Mouse (Mus musculus): ENCODE data around the gene Ankrd22. TPM values are rescaled to one million over a fixed set of nuclear protein-coding genes. Genes with fewer than 3 reads are reported as not detected.

The Ankrd22 gene
- polyA plus RNA-seq, 1 experiment, result 0.10 TPM

DNA sequence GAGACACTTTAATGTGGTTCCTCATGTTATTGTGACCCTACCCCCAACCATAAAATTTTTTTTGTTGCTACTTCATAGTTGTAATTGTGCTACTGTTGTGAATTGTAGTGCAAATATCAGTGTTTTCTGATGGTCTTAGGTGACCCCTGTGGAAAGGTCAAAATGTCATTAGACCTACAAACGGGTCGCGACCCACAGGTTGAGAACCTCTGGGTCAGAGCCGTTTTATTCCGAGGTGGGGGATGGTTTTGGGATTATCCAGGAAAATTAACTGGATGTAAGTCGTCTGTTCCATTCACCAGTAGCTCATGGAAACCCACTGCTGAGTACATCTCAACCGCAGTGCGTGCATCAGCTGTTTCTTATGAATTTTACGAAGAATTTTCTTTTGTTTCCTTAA is 27.8 kb upstream of the Ankrd22 start:
- Histone ChIP-seq H3K4me1 (ENCODE audit: control insufficient read depth, insufficient read depth, low read length) (no peaks in the 10 kb centered on the region), H3K27me3 (ENCODE audit: control insufficient read depth, insufficient read depth, low read length) (no peaks in the 10 kb centered on the region), H3K4me3 (replicated peaks; ENCODE audit: insufficient read depth, low read depth, low read length) (peak overlapping the region; percentile 36), H3K27ac (ENCODE audit: insufficient read depth, low read length) (no peak overlapping the region)
- no peak for TF ChIP-seq POLR2A (IDR thresholded peaks at IDR 0.05; ENCODE audit: borderline replicate concordance, insufficient read depth, low read length)
- no peak for TF ChIP-seq CTCF (IDR thresholded peaks at IDR 0.05; ENCODE audit: borderline replicate concordance, insufficient read depth, low read depth, low read length)
- WGBS, result 73% methylated on average over 9 of the region's 9 CpGs
- no peak for DNase-seq

DNA sequence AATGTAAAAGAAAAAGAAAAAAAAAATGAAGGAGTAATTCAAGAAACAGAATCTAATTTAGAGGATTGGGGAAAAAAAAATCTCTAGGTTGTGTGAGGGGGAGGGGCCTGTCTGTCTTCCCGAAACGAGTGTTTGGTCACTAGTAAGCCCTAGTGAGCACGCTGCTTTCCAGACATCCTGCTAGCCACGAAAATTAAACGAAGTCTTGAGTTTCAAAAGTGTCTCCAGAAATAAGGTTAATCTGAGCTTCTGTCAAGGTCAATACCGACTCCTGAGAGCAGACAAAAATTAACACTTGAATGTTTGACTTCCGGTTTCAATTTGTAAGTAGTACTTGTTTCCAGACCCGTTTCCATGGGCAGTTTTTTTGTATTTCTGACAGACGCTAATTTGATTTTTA is 27.3 kb upstream of the Ankrd22 start:
- peak; percentile 21 to 38 for DNase-seq

DNA sequence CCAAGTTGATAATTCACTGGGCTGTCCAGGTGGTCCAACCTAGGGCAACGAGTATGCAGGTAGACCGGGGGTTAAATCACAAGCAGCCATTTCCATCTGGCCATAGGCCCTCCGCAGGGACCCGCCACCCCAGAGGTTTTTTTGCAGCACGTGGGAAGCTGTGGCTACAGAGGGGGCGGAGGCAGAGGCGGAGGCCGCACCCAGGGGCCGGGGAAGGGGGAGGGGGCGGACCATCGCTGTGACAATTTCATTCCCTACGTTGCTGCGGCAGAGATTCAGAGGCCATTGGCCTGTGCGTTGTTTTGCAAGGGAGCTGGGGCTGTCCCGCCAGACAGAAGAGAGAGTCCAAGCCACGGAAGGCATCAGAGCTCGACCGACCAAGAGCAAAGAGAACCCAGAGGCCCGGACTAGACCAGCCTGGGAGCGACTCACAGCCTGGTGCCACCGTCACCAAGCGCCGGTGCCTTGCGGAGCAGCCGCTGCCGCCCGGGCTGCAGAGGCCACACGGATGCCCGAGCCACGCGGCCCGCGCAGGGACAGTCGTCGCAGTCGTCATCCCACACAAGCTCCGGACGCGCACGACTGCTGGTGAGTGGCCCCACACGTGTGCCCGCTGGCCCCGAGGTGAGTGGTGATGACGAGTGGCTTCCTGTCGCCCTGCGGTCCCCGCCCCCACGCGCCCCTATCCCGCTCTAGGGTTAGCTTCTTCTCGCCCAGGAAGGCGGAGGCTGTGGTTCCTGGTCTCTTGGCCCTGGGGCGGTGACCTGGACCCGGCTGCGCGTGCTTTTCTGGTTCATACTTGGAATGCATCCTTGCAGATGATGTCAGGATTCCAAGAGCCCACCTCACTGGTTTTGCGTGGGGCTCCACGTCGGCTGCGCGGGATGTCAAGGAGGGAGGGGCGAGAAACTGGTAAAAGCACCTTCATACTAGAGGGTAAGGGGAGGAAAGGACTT is 26.4 kb upstream of the Ankrd22 start, which contains the start of gene Stambpl1:
TSS of gene Stambpl1 (plus strand) at position 222 of the 956 bp plus-strand sequence.
- WGBS, result 1% methylated on average over 62 of the region's 62 CpGs
- H3K27ac ChIP-seq (ENCODE audit: insufficient read depth, low read length), result peak within 1 kb of the TSS; percentile 20; the same call in 1 of the 2 replicates

More for the DNA sequence above, 27.3 kb upstream of the Ankrd22 start:
- whole genome bisulfite sequencing, result 7% methylated on average over 9 of the region's 9 CpGs
- TF ChIP-seq CTCF (IDR thresholded peaks at IDR 0.05; ENCODE audit: borderline replicate concordance, insufficient read depth, low read depth, low read length) (no peak), POLR2A (IDR thresholded peaks at IDR 0.05; ENCODE audit: borderline replicate concordance, insufficient read depth, low read length) (no peak)
- Histone ChIP-seq H3K27me3 (ENCODE audit: control insufficient read depth, insufficient read depth, low read length) (no peaks in the 10 kb centered on the region), H3K4me1 (ENCODE audit: control insufficient read depth, insufficient read depth, low read length) (no peaks in the 10 kb centered on the region), H3K4me3 (replicated peaks; ENCODE audit: insufficient read depth, low read depth, low read length) (peak overlapping the region; percentile 75), H3K27ac (ENCODE audit: insufficient read depth, low read length) (no peak overlapping the region)

DNA sequence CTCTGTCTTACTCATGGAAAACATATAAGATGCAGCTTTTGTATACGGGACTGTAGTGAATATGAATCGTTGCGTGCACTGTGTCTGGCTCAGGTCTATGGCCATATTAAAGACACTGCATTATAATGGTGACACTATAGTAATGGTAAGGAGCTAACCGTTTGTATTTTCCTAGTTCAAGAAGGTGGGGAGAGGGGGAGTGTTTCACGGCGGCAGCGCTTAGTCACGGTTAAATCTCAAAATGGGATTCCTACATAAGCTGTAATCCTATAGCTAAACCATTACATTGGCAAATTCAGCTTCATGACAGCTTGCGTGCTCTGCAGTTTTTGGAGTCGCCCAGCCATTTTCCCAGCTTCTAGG is 25.8 kb upstream of the Ankrd22 start:
- H3K27me3 ChIP-seq (ENCODE audit: control insufficient read depth, insufficient read depth, low read length), result no peaks in the 10 kb centered on the region
- H3K4me1 ChIP-seq (ENCODE audit: control insufficient read depth, insufficient read depth, low read length), result no peaks in the 10 kb centered on the region
- TF ChIP-seq CTCF (IDR thresholded peaks at IDR 0.05; ENCODE audit: borderline replicate concordance, insufficient read depth, low read depth, low read length), result no peak
- TF ChIP-seq POLR2A (IDR thresholded peaks at IDR 0.05; ENCODE audit: borderline replicate concordance, insufficient read depth, low read length), result no peak
- WGBS, result 29% methylated on average over 10 of the region's 10 CpGs
- no peak for DNase-seq
- H3K4me3 ChIP-seq (replicated peaks; ENCODE audit: insufficient read depth, low read depth, low read length), result peak overlapping the region; percentile 75
- H3K27ac ChIP-seq (ENCODE audit: insufficient read depth, low read length), result no peak overlapping the region

More for the DNA sequence above, 26.4 kb upstream of the Ankrd22 start, which contains the start of gene Stambpl1:
- H3K4me3 ChIP-seq (replicated peaks; ENCODE audit: insufficient read depth, low read depth, low read length), result peak within 1 kb of the TSS; percentile 75
- H3K27me3 ChIP-seq (ENCODE audit: control insufficient read depth, insufficient read depth, low read length), result no peaks in the 10 kb centered on the region
- no peaks in the 10 kb centered on the region for H3K4me1 ChIP-seq (ENCODE audit: control insufficient read depth, insufficient read depth, low read length)
- TF ChIP-seq CTCF (IDR thresholded peaks at IDR 0.05; ENCODE audit: borderline replicate concordance, insufficient read depth, low read depth, low read length) (no peak), POLR2A (IDR thresholded peaks at IDR 0.05; ENCODE audit: borderline replicate concordance, insufficient read depth, low read length) (no peak)
- peak; percentile 77 to 82 for DNase-seq

DNA sequence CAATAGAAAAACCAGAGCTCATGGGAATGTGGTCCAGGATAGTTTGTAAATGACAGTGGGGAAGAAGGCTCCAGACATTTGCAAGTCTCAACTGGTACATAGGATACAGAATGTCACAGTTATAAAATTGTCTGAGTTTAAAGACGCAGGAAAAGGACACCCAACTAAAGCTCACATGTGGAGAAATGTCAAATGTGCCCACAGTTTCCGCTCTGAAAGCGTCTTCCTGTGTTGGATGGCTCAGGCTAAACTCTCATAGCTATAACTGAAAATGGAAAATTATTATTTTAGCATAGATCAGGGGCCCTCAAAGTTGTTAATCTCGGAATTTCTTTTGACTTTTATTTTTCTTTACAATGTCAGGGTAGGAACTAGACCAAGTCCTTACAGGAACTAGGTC is 21.0 kb upstream of the Ankrd22 start:
- Histone ChIP-seq H3K27me3 (ENCODE audit: control insufficient read depth, insufficient read depth, low read length) (no peaks in the 10 kb centered on the region), H3K4me1 (ENCODE audit: control insufficient read depth, insufficient read depth, low read length) (no peaks in the 10 kb centered on the region), H3K27ac (ENCODE audit: insufficient read depth, low read length) (no peak overlapping the region), H3K4me3 (replicated peaks; ENCODE audit: insufficient read depth, low read depth, low read length) (no peak overlapping the region)
- no peak for TF ChIP-seq CTCF (IDR thresholded peaks at IDR 0.05; ENCODE audit: borderline replicate concordance, insufficient read depth, low read depth, low read length)
- no peak for TF ChIP-seq POLR2A (IDR thresholded peaks at IDR 0.05; ENCODE audit: borderline replicate concordance, insufficient read depth, low read length)
- 91% methylated on average over 4 of the region's 4 CpGs for WGBS
- no peak for DNase-seq

DNA sequence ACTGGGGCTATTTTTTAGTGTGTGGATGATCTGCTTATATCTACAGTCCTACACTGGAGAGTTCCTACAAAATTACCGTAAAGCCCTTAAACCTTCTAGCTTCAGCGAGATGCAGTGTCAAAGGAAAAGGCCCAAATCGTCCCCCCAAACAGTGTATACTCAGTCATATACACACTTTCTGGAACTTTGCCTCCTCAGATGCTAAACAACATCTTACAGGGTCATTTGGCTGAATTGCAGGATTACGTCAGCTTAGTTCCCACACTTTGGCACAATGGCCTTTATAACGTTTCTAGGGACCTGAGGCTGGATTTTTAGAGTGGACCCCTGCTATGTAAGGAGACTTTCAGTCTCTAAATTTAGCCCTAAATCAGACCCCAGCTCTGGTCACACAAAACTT is 16.6 kb upstream of the Ankrd22 start:
- Histone ChIP-seq H3K27me3 (ENCODE audit: control insufficient read depth, insufficient read depth, low read length) (no peaks in the 10 kb centered on the region), H3K27ac (ENCODE audit: insufficient read depth, low read length) (no peak overlapping the region), H3K4me3 (replicated peaks; ENCODE audit: insufficient read depth, low read depth, low read length) (no peak overlapping the region), H3K4me1 (ENCODE audit: control insufficient read depth, insufficient read depth, low read length) (no peaks in the 10 kb centered on the region)
- DNase-seq, result no peak
- TF ChIP-seq POLR2A (IDR thresholded peaks at IDR 0.05; ENCODE audit: borderline replicate concordance, insufficient read depth, low read length) (no peak), CTCF (IDR thresholded peaks at IDR 0.05; ENCODE audit: borderline replicate concordance, insufficient read depth, low read depth, low read length) (no peak)
- WGBS, result 67% methylated on average over 5 of the region's 5 CpGs

DNA sequence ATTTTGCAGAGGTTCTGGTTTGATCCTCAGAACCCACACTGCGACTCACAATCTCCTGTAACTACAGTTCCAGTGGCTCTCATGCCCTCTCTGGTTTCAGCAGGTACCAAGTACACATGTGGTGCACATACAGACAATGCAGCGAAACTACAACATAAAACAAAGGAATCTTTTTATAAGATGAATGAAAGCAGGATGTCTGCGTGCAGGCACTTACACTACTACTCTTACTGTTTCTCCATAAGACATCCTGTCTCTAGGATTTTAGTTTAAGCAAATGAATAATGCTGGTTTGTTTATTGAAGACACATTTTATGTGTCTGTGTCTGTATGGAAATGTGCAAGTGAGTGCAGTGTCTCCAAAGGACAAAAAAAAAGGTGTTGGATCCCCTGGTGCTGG is 15.4 kb upstream of the Ankrd22 start:
- TF ChIP-seq CTCF (IDR thresholded peaks at IDR 0.05; ENCODE audit: borderline replicate concordance, insufficient read depth, low read depth, low read length) (no peak), POLR2A (IDR thresholded peaks at IDR 0.05; ENCODE audit: borderline replicate concordance, insufficient read depth, low read length) (no peak)
- 80% methylated on average over 3 of the region's 3 CpGs for WGBS

DNA sequence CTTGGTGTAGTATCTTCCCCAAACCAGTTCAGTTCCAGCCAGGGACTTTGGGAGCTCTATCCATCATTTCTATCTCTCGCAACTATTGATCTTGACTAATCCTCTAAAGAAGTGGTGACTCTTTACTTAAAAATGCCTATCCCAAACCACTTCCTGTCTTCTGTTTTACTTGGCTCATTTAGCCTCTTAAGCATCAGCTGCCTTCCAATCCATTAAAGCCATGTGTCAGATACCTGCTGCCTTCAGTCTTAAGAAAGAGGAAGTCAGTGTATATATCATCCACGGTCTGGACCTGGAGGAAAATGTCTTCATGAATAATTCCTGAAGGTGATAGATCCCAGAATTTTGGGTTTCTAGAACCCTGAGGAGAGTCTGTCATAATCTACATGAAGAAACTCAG is 14.5 kb upstream of the Ankrd22 start:
- no peaks in the 10 kb centered on the region for H3K27me3 ChIP-seq (ENCODE audit: control insufficient read depth, insufficient read depth, low read length)
- no peak for DNase-seq
- no peak overlapping the region for H3K4me3 ChIP-seq (replicated peaks; ENCODE audit: insufficient read depth, low read depth, low read length)
- no peak overlapping the region for H3K27ac ChIP-seq (ENCODE audit: insufficient read depth, low read length)
- 87% methylated on average over 2 of the region's 2 CpGs for WGBS
- TF ChIP-seq CTCF (IDR thresholded peaks at IDR 0.05; ENCODE audit: borderline replicate concordance, insufficient read depth, low read depth, low read length), result no peak
- TF ChIP-seq POLR2A (IDR thresholded peaks at IDR 0.05; ENCODE audit: borderline replicate concordance, insufficient read depth, low read length), result no peak
- no peaks in the 10 kb centered on the region for H3K4me1 ChIP-seq (ENCODE audit: control insufficient read depth, insufficient read depth, low read length)

More for the DNA sequence above, 15.4 kb upstream of the Ankrd22 start:
- DNase-seq, result no peak
- Histone ChIP-seq H3K27me3 (ENCODE audit: control insufficient read depth, insufficient read depth, low read length) (no peaks in the 10 kb centered on the region), H3K4me3 (replicated peaks; ENCODE audit: insufficient read depth, low read depth, low read length) (no peak overlapping the region), H3K4me1 (ENCODE audit: control insufficient read depth, insufficient read depth, low read length) (no peaks in the 10 kb centered on the region), H3K27ac (ENCODE audit: insufficient read depth, low read length) (no peak overlapping the region)

All from cerebellum, adult 2 months (tissue).